Mouse (Mus musculus) liver, embryonic 16.5 days (tissue): ENCODE measurements around the gene Pde4c. TPM values are rescaled to one million over a fixed set of nuclear protein-coding genes. Genes with fewer than 3 reads are reported as not detected.

Source experiments
- ATAC-seq: fragments of 200-750 bp; cut with Nextera tagmentation; 2 replicates; pipeline ENCODE4 v1.8.0; 2017; ENCODE audit warnings: low read depth, mild to moderate bottlenecking, moderate number of reproducible peaks, moderate library complexity
- H3K27ac ChIP-seq: fragments of 300-500 bp; sonication (generic); 2 replicates; pipeline ENCODE4 v1.5.1; 2014; ENCODE audit warnings: mild to moderate bottlenecking, low read length
- H3K27me3 ChIP-seq: fragments of 300-500 bp; sonication (generic); 2 replicates; pipeline ENCODE4 v1.6.1; 2014; ENCODE audit warnings: low read depth, low read length, mixed read lengths; ENCODE audit not compliant: control insufficient read depth, insufficient read depth
- H3K36me3 ChIP-seq: fragments of 300-500 bp; sonication (generic); 2 replicates; pipeline ENCODE4 v1.6.1; 2014; ENCODE audit warnings: mild to moderate bottlenecking; ENCODE audit not compliant: control insufficient read depth, insufficient read depth
- H3K4me1 ChIP-seq: fragments of 300-500 bp; sonication (generic); 2 replicates; pipeline ENCODE4 v1.6.1; 2014; ENCODE audit warnings: low read depth, low read length, mixed read lengths; ENCODE audit not compliant: control insufficient read depth
- H3K4me2 ChIP-seq: fragments of 300-500 bp; sonication (generic); 2 replicates; pipeline ENCODE4 v1.6.1; 2014; ENCODE audit warnings: low read depth, low read length, mixed read lengths
- H3K4me3 ChIP-seq: fragments of 300-500 bp; sonication (generic); 2 replicates; pipeline ENCODE4 v1.5.1; 2014; ENCODE audit warnings: low read depth, mild to moderate bottlenecking, low read length
- H3K9ac ChIP-seq: fragments of 300-500 bp; sonication (generic); 2 replicates; pipeline ENCODE4 v1.6.1; 2014; ENCODE audit warnings: low read depth, low read length
- H3K9me3 ChIP-seq: fragments of 300-500 bp; sonication (generic); replicated peaks from 2 replicates; pipeline ENCODE4 v1.6.1; 2016; ENCODE audit warnings: low read length; ENCODE audit not compliant: control insufficient read depth
- WGBS: fragments of 180-500 bp; shearing (Covaris S2); extraction: QIAGEN DNeasy Blood & Tissue Kit; methylation state at CpG from one replicate; pipeline ENCODE4 v1.1.7; 2014; ENCODE audit not compliant: insufficient replicate concordance; 5-methylcytosine and 5-hydroxymethylcytosine counted together
- polyA plus RNA-seq: library from polyadenylated mRNA; unstranded; fragments of >200 nt; fragmentation: Nextera tagmentation; extraction: Ambion mirVana; gene quantifications from 2 replicates; pipeline ENCODE4 v1.2.1, GENCODE M21; 2015

Gene Pde4c
- polyA plus RNA-seq, result 1.5 and 2.2 TPM in 2 replicates

DNA sequence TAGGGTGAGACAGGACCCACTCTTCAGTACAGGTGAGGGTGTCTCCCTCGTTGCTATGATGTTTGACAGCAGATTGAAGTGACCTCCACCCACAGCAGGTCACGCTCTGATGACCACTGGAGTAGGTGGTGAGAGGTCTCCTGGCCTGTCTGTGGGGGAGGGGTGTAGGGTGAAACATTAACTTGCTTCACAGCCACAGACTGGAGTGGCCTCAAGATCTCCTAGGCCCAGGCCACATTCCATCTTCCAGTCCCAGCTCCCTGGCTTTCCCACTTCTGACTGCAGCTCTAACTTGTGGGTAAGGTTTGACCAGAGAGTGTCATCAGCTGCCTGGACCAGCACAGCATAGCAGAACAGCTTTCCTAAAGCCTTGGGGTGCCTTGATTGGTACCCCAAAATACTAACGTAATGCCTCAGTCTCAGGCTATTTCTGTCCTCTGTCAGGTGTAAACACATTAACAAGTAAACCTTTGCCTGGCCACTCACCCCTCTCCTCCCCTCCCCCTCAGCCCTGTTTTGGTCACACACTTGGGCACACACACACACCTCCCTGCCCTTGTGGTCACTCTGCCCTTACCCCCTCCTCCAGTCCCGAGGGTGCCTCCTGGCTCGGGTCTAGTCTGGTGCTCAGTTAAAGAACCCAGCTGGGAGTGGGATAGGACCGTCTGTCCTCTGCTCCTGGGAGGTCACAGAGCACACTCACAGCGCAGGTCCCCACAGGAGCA lies at the start of gene Pde4c:
Pde4c (plus strand) TSS at position 235 of the 725 bp plus-strand sequence.
- ATAC-seq, result peak; percentile 87
- peak within 1 kb of the TSS; percentile 43 for H3K4me3 ChIP-seq
- peak within 1 kb of the TSS; percentile 86 for H3K27ac ChIP-seq
- no peaks in the 10 kb centered on the region for H3K36me3 ChIP-seq
- peaks cover 10% of the 10 kb centered on the region for H3K27me3 ChIP-seq
- 43% methylated on average over 7 of the region's 7 CpGs for WGBS
- H3K9ac ChIP-seq, result peak within 1 kb of the TSS; percentile 29; the same call in 1 of the 2 replicates
- no peaks in the 10 kb centered on the region for H3K4me1 ChIP-seq
- H3K4me2 ChIP-seq, result peak within 1 kb of the TSS; percentile 42
- H3K9me3 ChIP-seq, result no peaks in the 10 kb centered on the region

GRCm38 (mm10) chr8:70674109-70674508 lies 49.4 kb upstream of the Pde4c start:
- peak overlapping the region; percentile 94 for H3K4me2 ChIP-seq
- peak overlapping the region; percentile 81 for H3K9ac ChIP-seq
- 54% methylated on average over 3 of the region's 3 CpGs for WGBS
- no peaks in the 10 kb centered on the region for H3K9me3 ChIP-seq
- peaks cover 7% of the 10 kb centered on the region for H3K36me3 ChIP-seq
- H3K27ac ChIP-seq, result peak overlapping the region; percentile 97
- no peaks in the 10 kb centered on the region for H3K27me3 ChIP-seq
- ATAC-seq, result no peak
- peak overlapping the region; percentile 83 for H3K4me3 ChIP-seq
- peaks cover 58% of the 10 kb centered on the region for H3K4me1 ChIP-seq

DNA sequence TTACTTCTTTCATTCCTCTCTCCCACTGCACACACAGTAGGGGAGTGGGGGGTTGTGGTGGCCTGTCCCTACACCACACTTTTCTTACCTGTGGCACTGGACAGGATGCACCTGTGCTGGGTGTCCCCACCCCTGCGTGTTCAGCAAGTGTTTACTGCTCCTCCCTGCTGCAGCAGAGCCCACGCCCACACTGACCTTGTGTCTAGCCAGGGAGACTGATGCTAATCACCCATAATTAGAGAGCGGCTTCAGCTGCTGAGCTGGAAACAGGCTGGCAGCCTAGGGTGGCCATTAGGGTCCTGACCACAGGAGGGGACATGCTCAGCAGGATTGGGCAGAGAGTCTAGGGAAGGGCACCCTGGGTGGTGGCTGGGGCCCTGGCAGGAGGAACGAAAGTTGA lies 48.8 kb upstream of the Pde4c start:
- peak overlapping the region; percentile 97 for H3K27ac ChIP-seq
- H3K4me2 ChIP-seq, result peak overlapping the region; percentile 94
- H3K4me3 ChIP-seq, result no peak overlapping the region
- H3K27me3 ChIP-seq, result no peaks in the 10 kb centered on the region
- H3K36me3 ChIP-seq, result peaks cover 7% of the 10 kb centered on the region
- 20% methylated on average over 4 of the region's 4 CpGs for WGBS
- H3K9ac ChIP-seq, result peak overlapping the region; percentile 81
- H3K4me1 ChIP-seq, result peaks cover 63% of the 10 kb centered on the region
- ATAC-seq, result no peak
- H3K9me3 ChIP-seq, result no peaks in the 10 kb centered on the region

- 20% methylated on average over 1 of the region's 1 CpGs for WGBS
- no peak overlapping the region for H3K4me3 ChIP-seq
- H3K36me3 ChIP-seq, result peaks cover 7% of the 10 kb centered on the region
- H3K27me3 ChIP-seq, result no peaks in the 10 kb centered on the region
- H3K27ac ChIP-seq, result peak overlapping the region; percentile 97
- no peaks in the 10 kb centered on the region for H3K9me3 ChIP-seq
- no peak for ATAC-seq
- no peak overlapping the region for H3K4me2 ChIP-seq
- H3K4me1 ChIP-seq, result peaks cover 67% of the 10 kb centered on the region
- no peak overlapping the region for H3K9ac ChIP-seq
Observed at GRCm38 (mm10) chr8:70675336-70675735, 48.2 kb upstream of the Pde4c start.

GRCm38 (mm10) chr8:70677451-70678080 lies 46.0 kb upstream of the Pde4c start:
- H3K4me3 ChIP-seq, result peak overlapping the region; percentile 7; the same call in 1 of the 2 replicates
- H3K4me2 ChIP-seq, result peak overlapping the region; percentile 49
- peaks cover 79% of the 10 kb centered on the region for H3K4me1 ChIP-seq
- H3K36me3 ChIP-seq, result peaks cover 7% of the 10 kb centered on the region
- no peaks in the 10 kb centered on the region for H3K27me3 ChIP-seq
- ATAC-seq, result no peak
- H3K9me3 ChIP-seq, result no peaks in the 10 kb centered on the region
- peak overlapping the region; percentile 48 for H3K27ac ChIP-seq
- no peak overlapping the region for H3K9ac ChIP-seq
- 78% methylated on average over 15 of the region's 15 CpGs for WGBS

DNA sequence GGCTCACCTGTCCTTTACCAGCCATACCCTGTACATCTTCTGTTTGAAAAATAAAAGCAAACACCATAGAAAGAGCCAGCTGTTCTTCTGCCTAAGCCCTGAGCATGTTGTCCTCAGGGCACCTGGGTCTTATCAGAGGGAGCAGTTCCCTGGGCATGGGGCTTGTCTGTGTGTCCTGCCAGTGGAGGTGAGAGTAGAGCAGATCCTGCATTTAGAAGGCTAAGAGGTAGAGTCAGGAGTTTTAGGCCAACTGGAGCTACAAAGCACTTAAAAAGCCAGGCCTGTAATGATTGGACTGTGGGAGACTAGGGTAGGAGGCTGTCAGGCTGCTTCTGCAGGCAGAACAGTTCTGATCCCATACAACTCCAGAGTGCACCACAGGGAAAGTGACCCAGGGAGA lies 44.8 kb upstream of the Pde4c start:
- H3K36me3 ChIP-seq, result peaks cover 7% of the 10 kb centered on the region
- H3K4me2 ChIP-seq, result no peak overlapping the region
- H3K27me3 ChIP-seq, result no peaks in the 10 kb centered on the region
- no peak overlapping the region for H3K9ac ChIP-seq
- H3K9me3 ChIP-seq, result no peaks in the 10 kb centered on the region
- ATAC-seq, result no peak
- H3K27ac ChIP-seq, result no peak overlapping the region
- no peak overlapping the region for H3K4me3 ChIP-seq
- peaks cover 77% of the 10 kb centered on the region for H3K4me1 ChIP-seq

DNA sequence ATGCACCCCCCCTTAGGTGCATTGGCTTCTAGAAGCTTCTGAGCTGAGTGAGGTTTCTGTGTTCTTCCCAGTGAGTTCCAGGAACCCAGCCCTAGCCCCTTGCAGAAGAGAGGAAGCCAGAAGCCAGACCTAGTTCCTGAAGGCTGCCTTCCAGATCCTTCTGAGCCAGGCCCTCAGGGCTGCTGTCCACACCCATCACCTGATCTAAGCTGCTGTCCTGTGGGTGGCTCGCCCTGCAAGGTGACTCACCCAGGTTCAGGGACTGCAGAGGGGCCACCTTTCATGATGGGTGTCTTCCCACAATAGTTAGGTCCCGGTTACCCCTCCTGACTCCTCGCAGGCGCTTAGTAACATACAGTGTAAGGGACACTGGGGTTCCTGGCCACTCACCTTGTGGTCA lies 44.1 kb upstream of the Pde4c start:
- no peak overlapping the region for H3K4me2 ChIP-seq
- 0 out of 2 replicates have a peak overlapping the region, but pooled peaks have one; percentile 27 for H3K27ac ChIP-seq
- no peak for ATAC-seq
- H3K4me1 ChIP-seq, result peaks cover 69% of the 10 kb centered on the region
- WGBS, result 81% methylated on average over 4 of the region's 4 CpGs
- peaks cover 7% of the 10 kb centered on the region for H3K36me3 ChIP-seq
- H3K27me3 ChIP-seq, result no peaks in the 10 kb centered on the region
- H3K9ac ChIP-seq, result no peak overlapping the region
- H3K4me3 ChIP-seq, result no peak overlapping the region
- no peaks in the 10 kb centered on the region for H3K9me3 ChIP-seq

DNA sequence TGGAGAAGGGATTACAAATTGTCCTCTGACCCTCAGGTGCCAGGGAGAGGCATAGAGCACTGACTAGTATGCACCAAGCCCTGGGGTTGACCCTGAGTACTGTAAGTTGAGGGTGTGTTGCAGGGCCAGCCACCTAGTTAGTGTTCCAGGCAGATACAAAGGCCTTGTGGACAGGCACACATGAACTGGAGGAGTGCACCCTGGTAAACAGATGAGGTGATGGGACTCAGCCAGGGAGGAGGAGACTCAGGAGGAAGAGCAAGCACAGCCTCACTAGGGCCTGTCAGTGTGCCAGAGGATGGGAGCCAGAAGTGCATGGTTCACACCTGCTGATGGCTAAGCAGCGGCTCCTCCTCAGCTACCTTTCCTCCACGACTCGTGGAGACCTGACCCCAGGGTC lies 43.5 kb upstream of the Pde4c start:
- peaks cover 63% of the 10 kb centered on the region for H3K4me1 ChIP-seq
- H3K27ac ChIP-seq, result 0 out of 2 replicates have a peak overlapping the region, but pooled peaks have one; percentile 4

GRCm38 (mm10) chr8:70681410-70681809 lies 42.1 kb upstream of the Pde4c start:
- Histone ChIP-seq H3K27ac (no peak overlapping the region), H3K4me2 (no peak overlapping the region), H3K27me3 (no peaks in the 10 kb centered on the region), H3K36me3 (peaks cover 7% of the 10 kb centered on the region), H3K9me3 (no peaks in the 10 kb centered on the region), H3K4me1 (peaks cover 51% of the 10 kb centered on the region), H3K4me3 (no peak overlapping the region), H3K9ac (no peak overlapping the region)
- ATAC-seq, result peak; percentile 32
- 45% methylated on average over 3 of the region's 3 CpGs for WGBS

More for the DNA sequence above, 43.5 kb upstream of the Pde4c start:
- WGBS, result 67% methylated on average over 3 of the region's 3 CpGs
- peaks cover 7% of the 10 kb centered on the region for H3K36me3 ChIP-seq
- no peak overlapping the region for H3K9ac ChIP-seq
- no peak overlapping the region for H3K4me2 ChIP-seq
- no peaks in the 10 kb centered on the region for H3K27me3 ChIP-seq
- H3K4me3 ChIP-seq, result no peak overlapping the region
- peak; percentile 62 for ATAC-seq
- no peaks in the 10 kb centered on the region for H3K9me3 ChIP-seq
